ENCODE assay signal across 12 mouse cellular contexts in genomic region chr11:53632122-53632733, GRCm38 (mm10). TPM values are rescaled to one million over a fixed set of nuclear protein-coding genes. Genes with fewer than 3 reads are reported as not detected.
DNase-seq lines count a peak whose midpoint lies in the region; ATAC-seq and TF ChIP-seq lines count a peak whose summit lies in the region.
"Had no signal": no experiment of that assay in that cellular context is flagged by ENCODE, and none has a peak within 500 bp of the region (broad histone marks: within the 10 kb centered on the region; RNA-seq: fewer than 3 reads in every experiment).

No protein-coding gene starts in this region.

- TF ChIP-seq CTCF in kidney, postnatal 0 days (IDR thresholded peaks at IDR 0.05; ENCODE audit: low read depth), result peak; percentile 64

- no peaks in the 10 kb centered on the region for H3K36me3 ChIP-seq in kidney, postnatal 0 days (ENCODE audit: insufficient read depth, low read length)
- H3K36me3 ChIP-seq in embryonic facial prominence, embryonic 11.5 days (replicated peaks; ENCODE audit: control insufficient read depth, insufficient read depth, low read depth, low read length), result no peaks in the 10 kb centered on the region
- H3K36me3 ChIP-seq: embryonic facial prominence, embryonic 13.5 days had no signal

- H3K27ac ChIP-seq in kidney, postnatal 0 days, result no peak overlapping the region
- H3K27ac ChIP-seq in embryonic facial prominence, embryonic 11.5 days (replicated peaks; ENCODE audit: low read depth, low read length), result no peak overlapping the region
- H3K27ac ChIP-seq: embryonic facial prominence, embryonic 13.5 days had no signal

- no peak overlapping the region for H3K9ac ChIP-seq in kidney, postnatal 0 days (ENCODE audit: low read depth, low read length)
- H3K9ac ChIP-seq in embryonic facial prominence, embryonic 11.5 days (replicated peaks; ENCODE audit: low read length), result no peak overlapping the region
- H3K9ac ChIP-seq: embryonic facial prominence, embryonic 13.5 days had no signal

- no peak for ATAC-seq in kidney, postnatal 0 days (replicated peaks; ENCODE audit: low FRiP score, low read depth)
- ATAC-seq in embryonic facial prominence, embryonic 11.5 days (replicated peaks; ENCODE audit: insufficient number of reproducible peaks, low FRiP score, low TSS enrichment, low read depth), result no peak
- ATAC-seq in CD4-positive, CD25-positive, alpha-beta regulatory T cell, adult 4 months, result no peak

- no peaks in the 10 kb centered on the region for H3K27me3 ChIP-seq in kidney, postnatal 0 days (ENCODE audit: insufficient read depth, low read length)
- no peaks in the 10 kb centered on the region; the same call in 1 of the 2 replicates for H3K27me3 ChIP-seq in embryonic facial prominence, embryonic 11.5 days (ENCODE audit: control insufficient read depth, insufficient read depth, low read length)

- H3K4me1 ChIP-seq in kidney, postnatal 0 days (replicated peaks; ENCODE audit: insufficient read depth, low read length), result peaks cover 8% of the 10 kb centered on the region
- H3K4me1 ChIP-seq in embryonic facial prominence, embryonic 11.5 days (ENCODE audit: control insufficient read depth, insufficient read depth, low read length), result peaks cover 5% of the 10 kb centered on the region; the same call in 1 of the 2 replicates

- H3K9me3 ChIP-seq in kidney, postnatal 0 days (replicated peaks; ENCODE audit: low read length), result no peaks in the 10 kb centered on the region
- no peaks in the 10 kb centered on the region for H3K9me3 ChIP-seq in embryonic facial prominence, embryonic 11.5 days (replicated peaks; ENCODE audit: control insufficient read depth, low read length)
- H3K9me3 ChIP-seq: embryonic facial prominence, embryonic 13.5 days; megakaryocyte, embryonic 14.5 days had no signal

- H3K4me3 ChIP-seq in kidney, postnatal 0 days (replicated peaks; ENCODE audit: low read depth, low read length), result no peak overlapping the region
- no peak overlapping the region for H3K4me3 ChIP-seq in embryonic facial prominence, embryonic 11.5 days (ENCODE audit: low read depth, low read length)
- H3K4me3 ChIP-seq: embryonic facial prominence, embryonic 13.5 days; megakaryocyte, embryonic 14.5 days had no signal

- WGBS in kidney, postnatal 0 days, result 58% methylated on average over 14 of the region's 14 CpGs
- WGBS in embryonic facial prominence, embryonic 11.5 days, result 72% methylated on average over 14 of the region's 14 CpGs

- no peak overlapping the region for H3K4me2 ChIP-seq in kidney, postnatal 0 days (ENCODE audit: low read length)
- no peak overlapping the region for H3K4me2 ChIP-seq in embryonic facial prominence, embryonic 11.5 days (ENCODE audit: low read depth, low read length)
- H3K4me2 ChIP-seq: embryonic facial prominence, embryonic 13.5 days had no signal

- peak; percentile 49 for DNase-seq in kidney, postnatal 0 days (ENCODE audit: low spot score)
- DNase-seq in kidney, adult 18-20 months, result no peak
- peak; percentile 45 for DNase-seq in A20 (ENCODE audit: low read depth, low spot score)
- DNase-seq in ES-CJ7 (ENCODE audit: low read depth, low spot score), result peak; percentile 67
- peak; percentile 35 for DNase-seq in embryonic facial prominence, embryonic 11.5 days (ENCODE audit: low spot score)
- no peak for DNase-seq in gastrocnemius, adult 18-20 months (ENCODE audit: low spot score)
- DNase-seq: adrenal gland, adult 8-10 months; gastrocnemius, postnatal 36 days had no signal

RNA-seq across cellular contexts. Expression of gene Il13, which starts 2.3 kb away (rescaled TPM):
- not detected in 2 replicates for polyA plus RNA-seq in kidney, postnatal 0 days (2015; fragmentation: Nextera tagmentation; extraction: Ambion mirVana)
- polyA plus RNA-seq in embryonic facial prominence, embryonic 11.5 days (2014; fragmentation: Nextera tagmentation; extraction: Ambion mirVana), result not detected in 2 replicates
- not detected for polyA plus RNA-seq in CD4-positive, CD25-positive, alpha-beta regulatory T cell, adult 4 months (2017; shearing (Covaris generic))
- not detected for total RNA-seq in gastrocnemius, adult 18-20 months (2021)
- total RNA-seq: adrenal gland, adult 8-10 months; gastrocnemius, postnatal 36 days; left cerebral cortex, postnatal 10 days had no signal
- polyA plus RNA-seq: embryonic facial prominence, embryonic 13.5 days had no signal

RNA-seq across cellular contexts. Expression of gene Il4, which starts 13.8 kb away (rescaled TPM):
- 0.78 and 1.1 TPM in 2 replicates for polyA plus RNA-seq in kidney, postnatal 0 days (2015; fragmentation: Nextera tagmentation; extraction: Ambion mirVana)
- 2.2 and 2.8 TPM in 2 replicates for polyA plus RNA-seq in embryonic facial prominence, embryonic 11.5 days (2014; fragmentation: Nextera tagmentation; extraction: Ambion mirVana)
- 1 to 10 TPM; 3.1 to 4.0 TPM for polyA plus RNA-seq in CD4-positive, CD25-positive, alpha-beta regulatory T cell, adult 4 months (2017; shearing (Covaris generic))
- total RNA-seq in gastrocnemius, adult 18-20 months (2021), result not detected
- total RNA-seq: adrenal gland, adult 8-10 months; gastrocnemius, postnatal 36 days; left cerebral cortex, postnatal 10 days had no signal

Comparison
In these comparisons a context has a peak if more than half of its experiments do, and no peak if none do; other contexts are left out.
1. DNase-seq: peak in kidney, postnatal 0 days (single experiment), A20 (single experiment), ES-CJ7 (single experiment) and embryonic facial prominence, embryonic 11.5 days (single experiment); none in kidney, adult 18-20 months (single experiment) and gastrocnemius, adult 18-20 months (single experiment).